Mouse (Mus musculus) embryonic facial prominence, embryonic 10.5 days (tissue): ENCODE measurements around the gene Mvd. TPM values are rescaled to one million over a fixed set of nuclear protein-coding genes. Genes with fewer than 3 reads are reported as not detected.

Experiments used
- DNase-seq: peaks from one replicate; pipeline ENCODE4 v3.0.0-alpha.2; 2017; ENCODE audit warnings: low spot score
- H3K27ac ChIP-seq: fragments of 300-500 bp; sonication (generic); replicated peaks from 2 replicates; pipeline ENCODE4 v1.5.1; 2016; ENCODE audit warnings: mild to moderate bottlenecking
- H3K27me3 ChIP-seq: fragments of 300-500 bp; sonication (generic); replicated peaks from 2 replicates; pipeline ENCODE4 v1.6.1; 2016; ENCODE audit warnings: low read depth, mild to moderate bottlenecking; ENCODE audit not compliant: poor library complexity, severe bottlenecking
- H3K36me3 ChIP-seq: fragments of 300-500 bp; sonication (generic); replicated peaks from 2 replicates; pipeline ENCODE4 v1.6.1; 2016; ENCODE audit warnings: mild to moderate bottlenecking, moderate library complexity
- H3K4me1 ChIP-seq: fragments of 300-500 bp; sonication (generic); 2 replicates; pipeline ENCODE4 v1.6.1; 2016
- H3K4me3 ChIP-seq: fragments of 300-500 bp; sonication (generic); 2 replicates; pipeline ENCODE4 v1.5.1; 2016; ENCODE audit warnings: mild to moderate bottlenecking, moderate library complexity
- H3K9me3 ChIP-seq: fragments of 300-500 bp; sonication (generic); 2 replicates; pipeline ENCODE4 v1.6.1; 2016; ENCODE audit warnings: mild to moderate bottlenecking
- WGBS: fragments of 180-500 bp; shearing (Covaris S2); methylation state at CpG from one replicate; pipeline ENCODE4 v1.1.7; 2016; 5-methylcytosine and 5-hydroxymethylcytosine counted together
- microRNA-seq: library from miRNA; unstranded; fragments of <30 nt; microRNA quantifications from one replicate; pipeline ENCODE4, GENCODE M21; 2017
- polyA plus RNA-seq: library from polyadenylated mRNA; unstranded; fragments of >200 nt; fragmentation: Nextera tagmentation; extraction: Ambion mirVana; gene quantifications from 2 replicates; pipeline ENCODE4 v1.2.1, GENCODE M21; 2016

Mvd gene
- polyA plus RNA-seq, 1 experiment from 2014 or later: 51.2 TPM

- no peak for DNase-seq
- H3K27ac ChIP-seq: no peak overlapping the region
- no peaks in the 10 kb centered on the region for H3K27me3 ChIP-seq
- H3K4me1 ChIP-seq: no peaks in the 10 kb centered on the region
- H3K36me3 ChIP-seq: peaks cover 100% of the 10 kb centered on the region
- no peak overlapping the region for H3K4me3 ChIP-seq
- no peaks in the 10 kb centered on the region for H3K9me3 ChIP-seq
- WGBS: 92% methylated on average over 6 of the region's 6 CpGs
Measured at GRCm38 (mm10) chr8:122415554-122415953, 27.7 kb downstream of the Mvd start.

- no peak for DNase-seq
- no peak overlapping the region for H3K4me3 ChIP-seq
- H3K4me1 ChIP-seq: no peaks in the 10 kb centered on the region
- H3K27ac ChIP-seq: no peak overlapping the region
- H3K36me3 ChIP-seq: peaks cover 100% of the 10 kb centered on the region
- H3K27me3 ChIP-seq: no peaks in the 10 kb centered on the region
- no peaks in the 10 kb centered on the region for H3K9me3 ChIP-seq
- WGBS: 88% methylated on average over 9 of the region's 9 CpGs
Measured at GRCm38 (mm10) chr8:122414311-122414710, 28.9 kb downstream of the Mvd start.

GRCm38 (mm10) chr8:122407678-122408077 is 35.5 kb downstream of the Mvd start:
- H3K4me1 ChIP-seq: no peaks in the 10 kb centered on the region
- no peak for DNase-seq
- no peaks in the 10 kb centered on the region for H3K9me3 ChIP-seq
- H3K27me3 ChIP-seq: no peaks in the 10 kb centered on the region
- 90% methylated on average over 7 of the region's 7 CpGs for WGBS
- H3K4me3 ChIP-seq: no peak overlapping the region
- H3K36me3 ChIP-seq: peaks cover 99% of the 10 kb centered on the region
- no peak overlapping the region for H3K27ac ChIP-seq

GRCm38 (mm10) chr8:122405146-122405805 is 37.9 kb downstream of the Mvd start:
- Histone ChIP-seq H3K9me3 (no peaks in the 10 kb centered on the region), H3K4me3 (no peak overlapping the region), H3K36me3 (peaks cover 99% of the 10 kb centered on the region), H3K27ac (no peak overlapping the region), H3K27me3 (no peaks in the 10 kb centered on the region), H3K4me1 (no peaks in the 10 kb centered on the region)
- WGBS: 93% methylated on average over 9 of the region's 9 CpGs
- no peak for DNase-seq

GRCm38 (mm10) chr8:122398186-122398585 is 45.0 kb downstream of the Mvd start:
- Histone ChIP-seq H3K9me3 (no peaks in the 10 kb centered on the region), H3K4me3 (no peak overlapping the region), H3K36me3 (peaks cover 96% of the 10 kb centered on the region), H3K27me3 (no peaks in the 10 kb centered on the region), H3K4me1 (no peaks in the 10 kb centered on the region), H3K27ac (no peak overlapping the region)
- 94% methylated on average over 9 of the region's 9 CpGs for WGBS
- no peak for DNase-seq

- DNase-seq: no peak
- peaks cover 94% of the 10 kb centered on the region for H3K36me3 ChIP-seq
- 92% methylated on average over 6 of the region's 6 CpGs for WGBS
- H3K4me3 ChIP-seq: no peak overlapping the region
- H3K4me1 ChIP-seq: no peaks in the 10 kb centered on the region
- H3K27ac ChIP-seq: no peak overlapping the region
- no peaks in the 10 kb centered on the region for H3K27me3 ChIP-seq
- H3K9me3 ChIP-seq: no peaks in the 10 kb centered on the region
Measured at GRCm38 (mm10) chr8:122395291-122395690, 47.9 kb downstream of the Mvd start.

GRCm38 (mm10) chr8:122393717-122394116 is 49.5 kb downstream of the Mvd start:
- H3K27me3 ChIP-seq: no peaks in the 10 kb centered on the region
- H3K4me1 ChIP-seq: no peaks in the 10 kb centered on the region
- no peaks in the 10 kb centered on the region for H3K9me3 ChIP-seq
- peaks cover 94% of the 10 kb centered on the region for H3K36me3 ChIP-seq
- DNase-seq: no peak
- H3K4me3 ChIP-seq: no peak overlapping the region
- H3K27ac ChIP-seq: no peak overlapping the region

- no peak for DNase-seq
- Histone ChIP-seq H3K36me3 (peaks cover 98% of the 10 kb centered on the region), H3K4me3 (no peak overlapping the region), H3K27ac (no peak overlapping the region), H3K27me3 (no peaks in the 10 kb centered on the region), H3K4me1 (no peaks in the 10 kb centered on the region), H3K9me3 (no peaks in the 10 kb centered on the region)
- 90% methylated on average over 3 of the region's 3 CpGs for WGBS
Measured at GRCm38 (mm10) chr8:122390758-122391157, 52.5 kb downstream of the Mvd start.

- no peaks in the 10 kb centered on the region for H3K27me3 ChIP-seq
- no peak overlapping the region for H3K4me3 ChIP-seq
- H3K27ac ChIP-seq: no peak overlapping the region
- H3K36me3 ChIP-seq: peaks cover 98% of the 10 kb centered on the region
- DNase-seq: no peak
- H3K4me1 ChIP-seq: no peaks in the 10 kb centered on the region
- H3K9me3 ChIP-seq: no peaks in the 10 kb centered on the region
- WGBS: 87% methylated on average over 3 of the region's 3 CpGs
Measured at GRCm38 (mm10) chr8:122389357-122389756, 53.9 kb downstream of the Mvd start.

Small RNAs within 50 kb of the gene (microRNA-seq; reads per million reads assigned to microRNA genes)
- not detected for gene Gm24366

Other genes starting within 250 kb of the Mvd start
- 1.5 and 2.0 TPM in 2 replicates for gene Zfpm1, start 161.3 kb downstream of the Mvd start, polyA plus RNA-seq
- gene Trhr2, start 82.7 kb downstream of the Mvd start, polyA plus RNA-seq: not detected in 2 replicates
- gene Zc3h18, start 66.8 kb downstream of the Mvd start, polyA plus RNA-seq: 81.8 and 82.5 TPM in 2 replicates
- 0.29 TPM in 1 of 2 replicates, not detected in the other for gene Il17c, start 21.4 kb downstream of the Mvd start, polyA plus RNA-seq
- gene Cyba, start 10.5 kb downstream of the Mvd start, polyA plus RNA-seq: 60.2 and 62.6 TPM in 2 replicates
- gene Snai3, start 17.3 kb upstream of the Mvd start, polyA plus RNA-seq: 0.57 and 0.67 TPM in 2 replicates
- gene Rnf166, start 32.6 kb upstream of the Mvd start, polyA plus RNA-seq: 32.1 and 33.6 TPM in 2 replicates
- 69.9 and 72.9 TPM in 2 replicates for gene Ctu2, start 32.7 kb upstream of the Mvd start, polyA plus RNA-seq
- 8.5 and 9.0 TPM in 2 replicates for gene Piezo1, start 107.9 kb upstream of the Mvd start, polyA plus RNA-seq
- 70.0 and 76.4 TPM in 2 replicates for gene Cdt1, start 124.6 kb upstream of the Mvd start, polyA plus RNA-seq
- 296 and 300 TPM in 2 replicates for gene Aprt, start 133.5 kb upstream of the Mvd start, polyA plus RNA-seq
- gene Galns, start 168.0 kb upstream of the Mvd start, polyA plus RNA-seq: 4.6 and 5.2 TPM in 2 replicates
- 49.6 and 54.9 TPM in 2 replicates for gene Trappc2l, start 168.2 kb upstream of the Mvd start, polyA plus RNA-seq
- 0.30 TPM in 1 of 2 replicates, not detected in the other for gene Pabpn1l, start 179.3 kb upstream of the Mvd start, polyA plus RNA-seq